Mouse (Mus musculus) cortical plate, adult 2 months (tissue): ENCODE measurements around the gene D630003M21Rik. TPM values are rescaled to one million over a fixed set of nuclear protein-coding genes. Genes with fewer than 3 reads are reported as not detected.

Experiments used
- H3K27ac ChIP-seq: fragments of 200-500 bp; 2 replicates; pipeline ENCODE4 v1.5.1; 2012; ENCODE audit warnings: low read length, control low read depth, inconsistent platforms; ENCODE audit not compliant: insufficient read depth
- H3K4me1 ChIP-seq: fragments of 200-500 bp; 2 replicates; pipeline ENCODE4 v1.6.1; 2011; ENCODE audit warnings: low read length; ENCODE audit not compliant: control insufficient read depth, insufficient read depth
- H3K4me3 ChIP-seq: fragments of 200-500 bp; 2 replicates; pipeline ENCODE4 v1.5.1; 2011; ENCODE audit warnings: mild to moderate bottlenecking, low read length, control low read depth; ENCODE audit not compliant: insufficient read depth
- CTCF ChIP-seq: fragments of 200-500 bp; IDR thresholded peaks from 2 replicates; pipeline ENCODE4 v1.5.1; 2011; ENCODE audit warnings: mild to moderate bottlenecking, control low read depth, low read length; ENCODE audit not compliant: insufficient read depth; ENCODE audit errors: extremely low read depth
- POLR2A ChIP-seq: fragments of 200-500 bp; IDR thresholded peaks from 2 replicates; pipeline ENCODE4 v1.6.1; 2011; ENCODE audit warnings: mild to moderate bottlenecking, low read length, control low read depth; ENCODE audit not compliant: insufficient read depth; ENCODE audit errors: extremely low read depth
- polyA plus RNA-seq: library from polyadenylated mRNA; depleted of rRNA; stranded (reverse); fragments of >200 nt; gene quantifications from 2 replicates; pipeline ENCODE4 v1.2.3, GENCODE M21; 2012; rRNA removed

Gene D630003M21Rik
- polyA plus RNA-seq: 3.9 and 4.3 TPM in 2 replicates

DNA sequence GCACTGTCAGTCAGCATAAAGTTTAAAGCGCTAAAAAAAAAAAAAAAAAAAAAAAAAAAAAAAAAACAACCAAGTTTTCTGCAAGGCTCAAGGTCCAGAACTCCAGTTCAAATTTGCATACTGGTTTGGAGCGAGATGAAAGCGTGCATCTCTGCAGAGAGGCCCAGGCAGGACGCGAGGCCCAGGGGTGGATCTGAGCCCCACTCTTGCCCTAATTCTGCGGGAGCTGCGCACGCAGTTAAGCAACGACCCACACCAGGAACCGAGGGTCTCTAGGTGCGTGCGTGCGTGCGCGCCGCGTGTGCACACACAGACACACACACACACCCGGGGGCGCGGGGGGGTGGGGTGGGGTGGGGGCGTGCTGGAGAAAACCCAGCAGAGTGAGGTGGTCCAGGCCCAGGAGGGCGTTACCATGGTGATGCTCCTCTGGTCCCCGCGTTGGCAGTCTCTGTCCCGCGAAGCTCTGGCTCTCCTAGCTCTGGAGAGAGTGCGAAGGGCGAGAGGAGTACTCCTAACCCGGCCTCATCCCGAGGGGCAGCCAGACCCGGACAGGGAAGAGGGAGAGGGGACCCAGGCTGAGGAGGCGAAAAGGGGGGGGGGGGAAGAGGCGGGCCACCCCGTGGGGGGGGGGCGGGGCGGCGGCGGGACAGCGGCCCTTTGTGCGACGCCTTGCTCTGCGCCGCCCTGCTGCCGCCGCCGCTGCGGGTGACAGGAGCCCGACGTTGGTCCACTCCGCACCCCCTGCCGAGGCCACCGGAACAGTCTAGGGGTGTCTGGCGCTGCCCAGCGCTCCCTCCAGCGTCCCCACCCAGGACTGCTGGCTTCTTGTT is at the start of gene D630003M21Rik:
TSS of gene D630003M21Rik (minus strand) at position 553 of the 833 bp plus-strand sequence.
- Histone ChIP-seq H3K27ac (no peak within 1 kb of the TSS), H3K4me3 (peak within 1 kb of the TSS; percentile 50), H3K4me1 (no peaks in the 10 kb centered on the region)
- TF ChIP-seq CTCF (no peak), POLR2A (no peak)

- TF ChIP-seq CTCF (no peak), POLR2A (no peak)
- Histone ChIP-seq H3K4me3 (no peak overlapping the region), H3K27ac (no peak overlapping the region), H3K4me1 (no peaks in the 10 kb centered on the region)
Measured at GRCm38 (mm10) chr2:158276878-158277277, 47.9 kb upstream of the D630003M21Rik start.

DNA sequence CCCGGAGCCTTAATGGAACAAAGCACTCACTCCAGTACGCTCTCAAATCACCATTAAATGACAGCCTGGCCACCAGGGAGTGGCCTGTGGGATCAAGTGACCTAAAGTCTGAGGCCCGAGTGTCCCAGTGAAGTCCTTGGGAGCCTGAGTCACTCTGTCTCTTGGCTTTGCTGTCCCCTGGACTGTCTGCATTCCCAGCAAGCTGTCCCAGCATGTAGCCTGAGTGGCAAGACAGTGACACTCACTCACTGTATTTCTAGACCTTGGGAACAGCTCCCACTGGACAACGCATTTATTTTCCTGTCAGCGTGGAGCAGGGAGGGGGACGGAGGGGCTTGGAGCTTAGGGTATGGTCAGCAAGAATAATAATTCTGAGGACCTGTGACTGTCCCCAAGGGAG is 47.4 kb upstream of the D630003M21Rik start:
- Histone ChIP-seq H3K27ac (no peak overlapping the region), H3K4me1 (no peaks in the 10 kb centered on the region), H3K4me3 (no peak overlapping the region)
- TF ChIP-seq POLR2A: no peak
- no peak for TF ChIP-seq CTCF

GRCm38 (mm10) chr2:158275811-158276210 is 46.8 kb upstream of the D630003M21Rik start:
- H3K27ac ChIP-seq: no peak overlapping the region
- TF ChIP-seq CTCF (no peak), POLR2A (no peak)
- no peaks in the 10 kb centered on the region for H3K4me1 ChIP-seq
- no peak overlapping the region for H3K4me3 ChIP-seq

- Histone ChIP-seq H3K4me3 (no peak overlapping the region), H3K4me1 (no peaks in the 10 kb centered on the region), H3K27ac (no peak overlapping the region)
- TF ChIP-seq CTCF: no peak
- no peak for TF ChIP-seq POLR2A
Measured at GRCm38 (mm10) chr2:158275349-158275748, 46.3 kb upstream of the D630003M21Rik start.

DNA sequence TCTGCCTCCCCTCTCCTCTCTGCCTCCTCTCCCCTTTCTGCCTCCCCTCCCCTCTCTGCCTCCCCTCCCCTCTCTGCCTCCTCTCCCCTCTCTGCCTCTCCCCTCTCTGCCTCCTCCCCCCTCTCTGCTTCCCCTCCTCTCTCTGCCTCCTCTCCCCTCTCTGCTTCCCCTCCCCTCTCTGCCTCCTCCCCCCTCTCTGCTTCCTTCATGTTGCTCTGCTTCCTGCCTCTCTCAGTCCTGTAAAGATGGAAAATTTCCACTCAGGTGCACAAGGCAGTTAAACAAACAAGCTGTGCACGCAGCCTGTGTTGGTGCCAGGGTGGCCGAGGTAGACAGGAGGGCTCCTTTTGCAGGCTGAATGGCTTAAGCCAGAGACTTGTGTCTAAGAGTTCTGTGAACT is 44.6 kb upstream of the D630003M21Rik start:
- TF ChIP-seq POLR2A (no peak), CTCF (no peak)
- Histone ChIP-seq H3K4me1 (no peaks in the 10 kb centered on the region), H3K4me3 (no peak overlapping the region), H3K27ac (no peak overlapping the region)

DNA sequence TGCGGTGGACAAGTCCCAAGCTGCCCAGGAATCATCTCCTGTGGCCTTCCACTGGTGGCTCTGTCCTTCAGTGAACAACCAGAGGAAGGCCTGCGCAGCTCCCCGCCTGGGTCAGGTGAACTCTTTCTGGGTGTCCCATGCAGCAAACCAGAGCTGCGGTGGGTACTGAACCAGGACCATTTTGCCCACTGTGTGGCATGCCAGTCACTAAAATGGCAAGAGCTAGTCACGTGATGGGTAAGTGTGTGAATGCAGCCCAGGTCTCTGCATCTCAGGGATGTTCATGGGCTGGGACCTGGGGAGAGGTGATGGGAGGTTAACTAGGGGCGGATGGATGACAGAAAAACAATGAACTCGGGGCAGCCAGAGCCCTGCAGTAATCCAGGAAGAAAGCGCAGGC is 41.0 kb upstream of the D630003M21Rik start:
- no peak overlapping the region for H3K27ac ChIP-seq
- no peak for TF ChIP-seq CTCF
- no peak for TF ChIP-seq POLR2A
- no peaks in the 10 kb centered on the region for H3K4me1 ChIP-seq
- no peak overlapping the region for H3K4me3 ChIP-seq

DNA sequence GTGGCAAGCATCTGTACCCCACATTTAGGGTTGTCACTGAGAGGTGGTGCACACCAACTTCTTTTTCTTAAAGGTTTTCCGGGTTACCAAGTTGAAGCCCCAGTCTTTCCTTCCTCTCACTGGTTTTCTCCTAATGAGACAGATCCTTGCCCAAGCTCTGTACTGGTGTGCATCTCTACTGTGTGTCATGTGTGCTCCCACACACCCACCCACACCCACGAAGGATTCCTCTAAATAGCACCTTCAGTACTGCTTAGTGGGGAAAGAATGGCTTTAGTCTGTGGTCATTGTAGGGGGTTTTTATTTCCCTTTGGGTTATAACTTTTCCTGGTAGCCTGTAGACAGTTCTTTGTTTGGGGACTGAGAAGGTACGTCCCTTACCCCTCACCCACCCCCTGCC is 35.9 kb upstream of the D630003M21Rik start:
- H3K4me1 ChIP-seq: peaks cover 3% of the 10 kb centered on the region; the same call in 1 of the 2 replicates
- H3K4me3 ChIP-seq: no peak overlapping the region
- TF ChIP-seq POLR2A: no peak
- no peak for TF ChIP-seq CTCF
- no peak overlapping the region for H3K27ac ChIP-seq

DNA sequence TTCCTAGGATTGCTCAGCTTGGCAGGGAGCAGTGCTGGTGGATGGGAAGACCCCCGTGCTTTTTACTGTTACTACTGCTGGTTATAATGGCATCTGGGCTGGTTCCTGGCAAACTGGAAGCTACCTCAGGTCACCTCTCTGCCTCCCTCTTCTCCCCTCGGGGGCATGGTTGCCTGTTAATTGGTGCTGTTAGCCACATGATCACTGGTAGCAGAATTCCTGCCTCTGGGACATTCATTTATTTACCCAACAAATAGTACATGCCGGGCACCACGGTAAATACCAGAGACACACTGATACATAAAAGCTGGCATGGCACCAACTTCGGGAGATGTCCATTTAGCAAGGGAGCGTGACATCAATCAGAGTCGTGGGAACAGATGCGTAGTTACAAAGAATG is 30.5 kb upstream of the D630003M21Rik start:
- TF ChIP-seq POLR2A (no peak), CTCF (no peak)
- Histone ChIP-seq H3K4me1 (peaks cover 2% of the 10 kb centered on the region; the same call in 1 of the 2 replicates), H3K4me3 (no peak overlapping the region), H3K27ac (no peak overlapping the region)

- peak; percentile 58 for TF ChIP-seq CTCF
- TF ChIP-seq POLR2A: no peak
- H3K4me1 ChIP-seq: no peaks in the 10 kb centered on the region
- H3K27ac ChIP-seq: no peak overlapping the region
- H3K4me3 ChIP-seq: no peak overlapping the region
Measured at GRCm38 (mm10) chr2:158258781-158259180, 29.8 kb upstream of the D630003M21Rik start.

DNA sequence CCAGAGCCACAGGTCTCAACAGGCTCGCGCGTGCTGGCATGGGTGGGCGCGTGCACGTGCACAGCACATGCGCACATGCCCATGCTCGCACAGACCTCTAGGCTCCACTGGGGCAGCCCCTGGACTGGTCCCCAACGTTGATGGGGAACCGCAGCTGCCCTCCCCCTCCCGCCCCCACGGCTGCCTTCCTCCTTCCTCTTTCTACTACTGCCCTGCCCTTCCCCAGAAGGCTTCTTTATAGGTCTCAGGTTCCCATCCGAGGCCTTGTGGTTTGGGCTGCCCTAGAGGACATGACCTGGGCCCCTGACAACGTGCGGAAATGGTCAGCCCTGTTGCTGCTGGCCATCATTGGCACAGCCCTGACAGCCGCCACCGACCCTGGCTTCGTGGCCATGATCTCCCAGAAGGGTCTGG is 29.0 kb upstream of the D630003M21Rik start, which contains the start of gene Bpi:
TSS of gene Bpi (plus strand) at position 90 of the 414 bp plus-strand sequence.
- no peak within 1 kb of the TSS for H3K27ac ChIP-seq
- TF ChIP-seq POLR2A: no peak
- no peak for TF ChIP-seq CTCF
- H3K4me1 ChIP-seq: no peaks in the 10 kb centered on the region
- no peak within 1 kb of the TSS for H3K4me3 ChIP-seq
